Mouse (Mus musculus) adrenal gland, postnatal 4 days (tissue): ENCODE data around the gene Dedd2. TPM values are rescaled to one million over a fixed set of nuclear protein-coding genes. Genes with fewer than 3 reads are reported as not detected.

ENCODE experiments used
- DNase-seq, 2 experiments: peaks; one replicate each; pipeline ENCODE4 v3.0.0; 2021 to 2022; ENCODE audit warnings: low spot score in 2 of 2, mixed read lengths in 2 of 2
- microRNA-seq: library from miRNA; unstranded; fragments of <30 nt; microRNA quantifications from one replicate; pipeline ENCODE4 v1.2.0, GENCODE M21; 2021
- total RNA-seq, 2 experiments: library from RNA; stranded (reverse); gene quantifications; 2 replicates each; pipeline ENCODE4 v1.2.3; 2021

Gene Dedd2
- total RNA-seq, 2 experiments from 2014 or later, result 15.6 to 16.4 TPM

- DNase-seq, result no peak
Observed at GRCm38 (mm10) chr7:25181331-25181790, 39.1 kb downstream of the Dedd2 start.

GRCm38 (mm10) chr7:25180512-25180911 lies 39.9 kb downstream of the Dedd2 start:
- no peak for DNase-seq

- DNase-seq, result peak; percentile 18 to 27
Observed at GRCm38 (mm10) chr7:25179606-25180161, 40.7 kb downstream of the Dedd2 start, which contains the start of gene Pou2f2. Pou2f2 (minus strand) TSS chr7:25179726.

GRCm38 (mm10) chr7:25178787-25179605 lies 41.4 kb downstream of the Dedd2 start:
- no peak for DNase-seq

GRCm38 (mm10) chr7:25178317-25178716 lies 42.1 kb downstream of the Dedd2 start:
- DNase-seq, result no peak

- DNase-seq, result no peak
Observed at GRCm38 (mm10) chr7:25174343-25174742, 46.1 kb downstream of the Dedd2 start.

- DNase-seq, result no peak
Observed at GRCm38 (mm10) chr7:25172669-25173068, 47.7 kb downstream of the Dedd2 start.

GRCm38 (mm10) chr7:25170583-25170982 lies 49.8 kb downstream of the Dedd2 start:
- DNase-seq, result no peak

- no peak for DNase-seq
Observed at GRCm38 (mm10) chr7:25166106-25166505, 54.3 kb downstream of the Dedd2 start.

- DNase-seq, result no peak
Observed at GRCm38 (mm10) chr7:25156158-25156648, 64.2 kb downstream of the Dedd2 start.

GRCm38 (mm10) chr7:25155469-25156157 lies 64.8 kb downstream of the Dedd2 start:
- no peak for DNase-seq

GRCm38 (mm10) chr7:25154648-25155047 lies 65.8 kb downstream of the Dedd2 start:
- DNase-seq, result no peak

GRCm38 (mm10) chr7:25153841-25154240 lies 66.6 kb downstream of the Dedd2 start:
- DNase-seq, result no peak

GRCm38 (mm10) chr7:25151916-25152556 lies 68.4 kb downstream of the Dedd2 start:
- DNase-seq, result no peak

GRCm38 (mm10) chr7:25151009-25151408 lies 69.4 kb downstream of the Dedd2 start:
- DNase-seq, result no peak

- DNase-seq, result no peak
Observed at GRCm38 (mm10) chr7:25150151-25150663, 70.2 kb downstream of the Dedd2 start.

Small RNA genes lying within 50 kb of the gene (microRNA-seq; reads per million reads assigned to microRNA genes)
- gene Mir7048, result not detected

Other genes with a start within 250 kb of the Dedd2 start
- gene Rabac1, start 247.9 kb downstream of the Dedd2 start, total RNA-seq, result 100 to 1,000 TPM; 204 to 208 TPM
- gene Atp1a3, start 214.7 kb downstream of the Dedd2 start, total RNA-seq, result 10 to 100 TPM; 66.4 to 69.0 TPM
- 10 to 100 TPM; 38.1 to 45.1 TPM for gene Grik5, start 148.3 kb downstream of the Dedd2 start, total RNA-seq
- gene Zfp574, start 148.0 kb downstream of the Dedd2 start, total RNA-seq, result 10 to 100 TPM; 22.3 to 24.4 TPM
- gene Pou2f2, start 40.9 kb downstream of the Dedd2 start, total RNA-seq, result 1 to 10 TPM; 3.7 to 4.1 TPM
- 10 to 100 TPM; 15.9 to 16.3 TPM for gene Zfp526, start 810 bp upstream of the Dedd2 start, total RNA-seq
- gene Gsk3a, start 17.2 kb upstream of the Dedd2 start, total RNA-seq, result 10 to 100 TPM; 84.8 to 89.3 TPM
- gene Erf, start 30.1 kb upstream of the Dedd2 start, total RNA-seq, result 10 to 100 TPM; 47.5 to 50.4 TPM
- gene Cic, start 47.1 kb upstream of the Dedd2 start, total RNA-seq, result 100 to 1,000 TPM; 162 to 174 TPM
- 10 to 100 TPM; 62.9 to 70.0 TPM for gene Pafah1b3, start 77.4 kb upstream of the Dedd2 start, total RNA-seq
- not detected for gene Prr19, start 80.8 kb upstream of the Dedd2 start, total RNA-seq
- 1 to 10 TPM; 4.0 to 5.4 TPM for gene Tmem145, start 85.5 kb upstream of the Dedd2 start, total RNA-seq
- gene Megf8, start 96.5 kb upstream of the Dedd2 start, total RNA-seq, result 10 to 100 TPM; 51.4 to 55.6 TPM
- gene Cnfn, start 149.1 kb upstream of the Dedd2 start, total RNA-seq, result not detected
- gene Lipe, start 178.1 kb upstream of the Dedd2 start, total RNA-seq, result 100 to 1,000 TPM; 139 to 178 TPM
- gene Cxcl17, start 192.3 kb upstream of the Dedd2 start, total RNA-seq, result not detected